Mouse (Mus musculus) gastrocnemius, postnatal 10 days (tissue): ENCODE measurements around the gene Iqce. TPM values are rescaled to one million over a fixed set of nuclear protein-coding genes. Genes with fewer than 3 reads are reported as not detected.
A peak's percentile ranks its signal among the peaks of the same experiment; 100 is the strongest.

Experiments used
- DNase-seq: peaks from one replicate; pipeline ENCODE4 v3.0.0; 2021; ENCODE audit warnings: mixed read lengths
- long read RNA-seq, 2 experiments: library from polyadenylated mRNA; stranded (forward); transcript quantifications; one replicate each; pipeline ENCODE4 v2.0.0; 2021
- total RNA-seq, 2 experiments: library from RNA; stranded (reverse); gene quantifications; 2 replicates each; pipeline ENCODE4 v1.2.3; 2021

Gene Iqce
- total RNA-seq: 1 to 10 TPM; 8.3 to 9.0 TPM
- long read RNA-seq, experiment 1, partial matches to known transcripts: 3 of 7 reads
- long read RNA-seq, experiment 1, other reads (novel, unspliced or antisense): 3 of 7 reads
- long read RNA-seq, experiment 2, partial matches to known transcripts: 0 of 2 reads
- long read RNA-seq, experiment 2, other reads (novel, unspliced or antisense): 2 of 2 reads

DNA sequence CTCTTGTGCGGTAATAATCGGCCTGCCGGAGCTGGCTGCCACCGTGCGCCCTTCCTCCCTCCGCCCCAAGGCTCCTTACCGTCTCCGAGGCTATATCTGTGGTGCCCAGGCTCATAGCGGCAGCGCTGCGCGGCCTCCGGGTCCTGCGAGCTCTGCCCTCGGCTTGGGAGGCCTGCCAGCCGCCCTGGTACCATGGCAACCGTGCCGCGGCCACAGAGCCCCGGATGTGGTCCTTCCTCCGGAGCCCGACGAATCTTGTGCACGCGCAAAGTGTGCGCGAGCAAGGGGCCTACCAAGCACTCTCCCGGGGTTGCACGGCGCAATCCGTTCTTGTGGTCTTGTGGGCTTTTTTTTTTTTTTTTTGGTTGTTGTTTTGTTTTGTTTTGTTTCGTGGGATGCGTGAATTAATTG lies at the start of gene Iqce:
TSS of gene Iqce (minus strand) at position 276 of the 411 bp plus-strand sequence.
- peak; percentile 97 for DNase-seq

- DNase-seq: peak; percentile 45
Measured at GRCm38 (mm10) chr5:140750925-140751324, 48.7 kb upstream of the Iqce start.

DNA sequence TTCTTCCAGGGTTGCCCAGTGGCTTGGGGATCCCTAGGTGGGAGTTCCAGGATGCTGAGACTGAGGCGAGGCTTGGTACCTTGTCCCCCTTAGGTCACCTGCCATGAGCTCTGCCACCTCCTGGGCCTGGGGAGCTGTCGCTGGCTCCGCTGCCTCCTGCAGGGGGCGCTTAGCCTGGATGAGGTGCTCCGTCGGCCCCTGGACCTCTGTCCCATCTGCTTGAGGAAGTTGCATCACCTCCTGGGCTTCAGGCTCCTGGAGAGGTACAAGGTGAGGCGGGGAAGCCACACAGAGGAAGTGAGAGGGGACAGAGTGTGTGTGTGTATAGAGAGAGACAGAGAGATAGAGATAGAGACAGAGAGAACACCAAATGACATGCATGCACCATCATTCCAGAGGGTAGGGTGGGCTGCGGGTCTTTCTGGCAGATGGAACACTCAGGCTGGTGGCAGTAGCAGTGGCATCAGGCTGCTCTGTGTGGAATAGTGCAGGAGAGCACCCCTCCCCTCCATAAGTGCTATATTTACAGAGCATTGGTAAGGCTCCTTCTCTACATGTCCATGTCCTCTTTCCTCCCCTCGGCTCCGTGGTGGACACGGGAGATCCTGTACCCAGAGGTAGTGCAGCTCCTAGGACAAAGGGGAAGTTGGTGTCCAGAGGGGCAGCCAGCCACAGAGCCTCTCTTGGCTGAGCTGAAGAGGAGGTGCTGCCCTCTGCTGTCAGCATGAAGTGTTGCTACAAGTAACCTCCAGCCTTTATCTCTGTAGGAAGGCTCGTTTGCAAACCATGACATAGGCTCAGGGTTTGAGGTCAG lies 47.1 kb upstream of the Iqce start:
- DNase-seq: peak; percentile 75

DNA sequence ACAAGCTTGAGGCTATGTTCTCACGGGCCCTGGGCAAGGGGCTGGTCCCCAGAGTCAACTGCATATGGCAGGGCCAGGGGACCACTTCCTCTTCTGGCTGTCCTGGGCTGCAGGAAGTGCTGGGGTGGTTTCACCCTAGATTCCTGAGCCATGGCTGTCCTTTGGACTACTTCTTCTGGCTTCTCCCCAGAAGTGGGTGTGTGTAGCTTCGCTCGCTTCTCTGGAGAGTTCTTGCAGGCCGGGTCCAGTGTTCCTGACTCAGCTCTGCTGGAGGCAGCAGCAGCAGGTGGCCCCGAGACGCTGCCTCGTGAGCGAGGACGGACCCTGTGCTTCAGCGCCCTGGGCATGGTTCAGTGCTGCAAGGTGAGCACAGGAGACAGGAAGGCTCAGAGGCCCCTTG lies 46.2 kb upstream of the Iqce start:
- DNase-seq: no peak

DNA sequence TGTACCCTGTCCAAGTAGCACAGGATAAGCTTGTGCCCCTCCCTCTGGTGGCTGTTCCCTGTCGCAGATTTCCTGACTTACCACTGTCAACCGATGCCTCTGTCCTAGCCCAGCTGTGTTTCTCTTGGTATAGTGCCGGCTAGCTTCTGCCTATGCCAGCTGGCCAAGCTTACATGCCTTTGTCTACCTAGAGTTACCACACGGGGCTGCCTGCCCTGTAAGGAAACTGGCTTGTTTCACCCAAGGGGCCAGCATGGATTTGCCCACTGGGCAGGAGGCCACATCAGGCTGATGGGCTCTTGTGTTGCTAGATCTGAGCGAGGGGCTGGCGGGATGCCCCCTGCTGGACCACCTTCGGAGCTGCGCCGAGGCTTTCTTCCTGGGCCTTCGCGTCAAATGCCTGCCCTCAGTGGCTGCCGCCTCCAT lies 41.5 kb upstream of the Iqce start:
- no peak for DNase-seq

DNA sequence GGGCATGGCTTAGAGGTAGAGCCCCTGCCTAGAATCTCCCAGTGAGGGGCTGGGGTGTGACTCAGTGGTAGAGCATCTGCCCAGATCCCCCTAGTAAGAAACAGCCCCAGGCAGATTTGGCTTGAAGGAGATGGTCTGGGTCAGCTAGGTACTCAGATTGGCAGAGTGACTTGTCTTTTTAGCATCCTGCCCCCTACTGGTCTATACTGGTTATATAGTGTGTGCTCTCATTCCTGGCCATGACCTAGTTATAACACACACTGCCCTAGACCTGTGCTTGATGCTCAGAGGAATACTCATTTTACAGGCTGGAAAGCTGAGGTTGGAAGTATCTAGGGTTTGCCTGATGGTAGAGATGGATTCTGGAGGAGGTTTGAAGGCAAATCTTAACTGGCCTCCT lies 39.7 kb upstream of the Iqce start:
- DNase-seq: no peak

DNA sequence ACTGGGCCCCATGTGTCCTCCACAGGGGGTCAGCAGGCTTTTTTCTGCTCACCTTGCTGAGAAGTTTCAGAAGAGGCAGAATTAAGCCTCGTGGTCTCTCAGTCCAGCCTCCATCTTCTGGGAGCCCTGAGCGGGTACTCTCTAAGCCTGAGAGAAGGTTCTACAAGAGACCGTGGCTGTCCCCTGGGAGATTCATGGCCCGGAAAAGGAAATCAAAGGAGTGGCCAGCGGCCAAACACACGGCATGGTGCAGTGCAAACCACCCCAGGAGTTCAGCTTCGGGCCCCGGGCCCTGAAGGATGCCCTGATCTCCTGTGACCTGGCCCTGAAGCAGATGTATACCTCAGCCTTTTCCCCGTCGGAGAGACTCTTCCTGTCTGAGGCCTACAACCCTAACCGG lies 38.9 kb upstream of the Iqce start:
- DNase-seq: no peak

DNA sequence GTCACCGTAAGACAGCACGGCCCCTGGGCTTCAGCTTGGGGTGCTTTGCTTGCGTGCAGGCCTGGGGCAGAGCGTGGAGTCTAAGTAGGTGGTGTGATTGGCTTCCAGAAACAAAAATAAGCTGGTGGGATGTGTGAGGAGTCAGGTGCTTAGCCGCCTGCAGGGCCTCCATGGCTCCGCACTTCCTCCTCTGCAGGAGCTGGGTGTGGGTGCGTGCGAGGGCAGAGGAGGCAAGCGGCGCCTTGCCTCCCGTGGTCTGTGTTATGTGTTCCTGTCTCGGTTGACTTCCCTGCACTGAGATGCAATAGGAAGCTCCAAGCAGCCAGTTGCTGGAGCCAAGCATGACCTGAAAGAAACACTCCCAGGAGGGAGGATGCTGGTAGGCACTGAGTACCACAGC lies 37.6 kb upstream of the Iqce start:
- DNase-seq: no peak

DNA sequence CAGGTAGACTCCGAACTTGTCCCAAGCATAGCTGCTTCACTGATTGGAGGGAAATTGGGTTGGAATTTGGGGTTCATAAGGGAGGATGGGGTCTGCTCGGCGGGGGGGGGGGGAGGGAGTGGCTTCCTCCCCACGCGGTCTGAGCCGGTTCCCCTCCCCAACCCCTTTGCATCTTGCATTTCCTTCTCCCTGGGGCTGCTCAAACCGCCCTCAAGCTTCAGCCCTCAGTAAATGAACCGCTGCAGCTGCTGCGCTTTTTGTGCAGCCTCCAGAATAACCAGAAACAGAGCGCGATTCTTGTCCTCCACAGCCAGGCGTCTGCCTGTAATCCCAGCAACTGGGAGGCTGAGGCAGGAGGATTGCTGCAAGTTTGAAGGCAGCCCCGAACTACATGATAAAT lies 34.0 kb upstream of the Iqce start:
- no peak for DNase-seq

GRCm38 (mm10) chr5:140735297-140735696 lies 33.1 kb upstream of the Iqce start:
- no peak for DNase-seq

DNA sequence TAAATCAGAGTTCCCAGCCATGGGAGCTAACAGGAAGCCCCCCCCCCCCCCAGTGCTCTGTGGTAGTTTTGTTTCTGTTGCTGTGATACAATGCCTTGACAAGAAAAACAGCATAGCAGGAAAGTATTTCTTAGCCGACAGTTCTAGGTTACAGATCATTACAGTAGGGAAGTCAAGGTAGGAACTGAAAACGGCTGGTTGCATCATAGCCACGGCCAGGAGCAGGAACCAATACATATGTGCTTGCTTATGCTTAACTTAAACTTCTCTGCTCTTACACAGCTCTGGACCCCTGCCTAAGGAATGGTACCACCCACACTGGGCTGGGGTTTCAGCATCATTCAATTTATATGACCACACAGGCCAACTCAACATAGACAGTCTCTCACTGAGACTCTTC lies 31.2 kb upstream of the Iqce start:
- no peak for DNase-seq

DNA sequence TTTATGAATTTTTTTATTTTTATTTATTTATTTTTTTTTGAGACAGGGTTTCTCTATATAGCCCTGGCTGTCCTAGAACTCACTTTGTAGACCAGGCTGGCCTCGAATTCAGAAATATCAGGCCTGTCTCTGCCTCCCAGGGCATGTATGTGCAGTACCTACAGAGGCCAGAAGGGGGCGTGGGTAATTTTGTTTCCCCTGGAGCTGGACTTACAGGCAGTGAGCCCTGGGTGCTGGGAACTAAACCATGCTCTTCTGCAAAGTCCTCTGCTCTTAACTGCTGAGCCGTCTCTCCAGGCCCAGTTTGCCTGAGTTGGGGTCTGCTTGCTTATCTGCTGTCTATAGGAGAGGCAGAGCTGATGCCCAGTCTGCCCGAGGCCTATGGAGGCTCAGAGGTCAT lies 30.0 kb upstream of the Iqce start:
- DNase-seq: no peak

GRCm38 (mm10) chr5:140731040-140731797 lies 29.0 kb upstream of the Iqce start:
- DNase-seq: no peak

GRCm38 (mm10) chr5:140726946-140727740 lies 25.0 kb upstream of the Iqce start:
- DNase-seq: no peak

GRCm38 (mm10) chr5:140726062-140726839 lies 24.1 kb upstream of the Iqce start:
- no peak for DNase-seq

DNA sequence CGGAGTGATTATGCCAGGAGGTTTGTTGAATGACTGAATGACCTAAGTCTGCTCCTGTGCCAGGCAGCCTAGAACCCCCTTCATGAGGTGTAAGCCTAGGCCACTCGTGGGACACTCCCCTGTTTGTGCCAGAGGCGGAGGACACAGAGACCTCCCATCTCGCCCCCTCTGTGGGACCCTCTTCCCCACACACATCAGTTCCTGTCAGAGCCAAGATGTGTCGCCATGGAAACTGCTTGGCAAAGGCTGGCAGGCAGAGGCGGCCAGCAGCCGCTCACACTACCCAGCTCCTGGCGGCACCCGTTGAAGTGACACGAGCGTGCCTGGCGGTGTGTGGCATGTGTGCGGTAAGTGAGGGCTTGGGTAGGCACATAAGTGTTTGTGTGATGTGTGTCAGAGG lies 21.6 kb upstream of the Iqce start, which contains the start of gene Amz1:
TSS of gene Amz1 (plus strand) at position 306 of the 400 bp plus-strand sequence.
- DNase-seq: no peak

DNA sequence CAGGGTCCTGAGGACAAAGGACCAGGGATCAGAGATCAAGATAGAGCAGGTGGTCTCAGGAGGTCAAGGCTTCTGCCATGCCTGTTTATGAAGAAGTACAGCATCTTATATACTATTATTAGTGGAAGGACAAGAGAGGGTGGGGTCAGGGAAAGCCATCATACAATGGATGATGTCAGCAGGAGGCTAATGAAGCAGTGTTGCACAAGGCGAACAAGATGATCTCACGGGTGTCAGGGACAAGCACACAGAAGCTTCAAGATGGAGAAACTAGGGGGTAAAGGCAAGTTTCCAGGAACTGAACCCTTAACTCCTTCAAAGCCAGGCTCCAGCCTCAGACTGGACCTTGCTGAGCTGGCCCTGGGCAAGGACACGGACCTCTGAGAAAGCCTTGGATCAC lies 19.9 kb upstream of the Iqce start:
- DNase-seq: no peak

DNA sequence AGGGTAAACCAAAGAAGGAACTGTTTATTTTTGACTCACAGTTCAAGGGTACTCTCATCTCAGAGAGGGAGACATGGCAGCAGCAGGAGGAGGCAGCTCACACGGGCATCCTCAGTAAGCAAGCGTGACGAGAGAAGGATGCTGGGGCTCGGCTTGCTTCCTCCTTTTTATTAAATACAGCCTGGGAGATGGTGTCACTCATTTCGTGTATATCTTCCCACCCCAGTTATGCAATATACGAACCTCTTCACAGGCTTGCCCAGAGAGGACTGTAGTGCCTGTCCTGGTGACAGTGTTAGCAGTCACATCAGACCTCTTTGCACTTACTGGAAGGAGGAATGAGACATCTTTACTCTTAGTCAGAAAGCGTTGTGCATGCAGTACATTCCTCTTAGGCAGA lies 18.6 kb upstream of the Iqce start:
- no peak for DNase-seq

DNA sequence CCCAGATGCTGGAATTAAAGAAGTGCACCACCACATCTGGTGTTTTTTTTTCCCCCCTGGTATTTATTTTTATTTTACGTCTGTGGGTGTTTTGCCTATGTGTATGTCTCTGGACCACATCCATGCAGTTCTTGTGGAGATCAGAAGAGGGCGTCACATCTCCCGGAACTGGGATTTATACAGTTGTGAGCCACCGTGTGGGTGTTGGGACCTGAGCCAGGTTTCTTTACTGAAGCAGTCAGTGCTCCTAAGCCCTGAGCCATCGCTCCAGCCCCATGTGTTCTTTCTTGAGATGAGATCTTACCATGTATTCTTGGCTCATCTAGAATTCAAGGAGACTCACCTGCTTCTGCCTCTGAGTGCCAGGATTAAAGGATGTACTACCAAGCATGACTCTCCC lies 8.9 kb upstream of the Iqce start:
- no peak for DNase-seq

GRCm38 (mm10) chr5:140710315-140710714 lies 8.1 kb upstream of the Iqce start:
- DNase-seq: no peak

- no peak for DNase-seq
Measured at GRCm38 (mm10) chr5:140705501-140706171, 3.5 kb upstream of the Iqce start.
